ENCODE assay signal across 29 mouse cellular contexts in genomic region chr1:134517841-134518240, GRCm38 (mm10). TPM values are rescaled to one million over a fixed set of nuclear protein-coding genes. Genes with fewer than 3 reads are reported as not detected.
"Had no signal": no experiment of that assay in that cellular context is flagged by ENCODE, and none has a peak within 500 bp of the region (broad histone marks: within the 10 kb centered on the region; RNA-seq: fewer than 3 reads in every experiment).

No protein-coding gene starts in this region.

RNA-seq across cellular contexts. Expression of gene Mgat4e, which starts 31.6 kb away (rescaled TPM):
- polyA plus RNA-seq: limb, embryonic 10.5 days; limb, embryonic 11.5 days; limb, embryonic 12.5 days; limb, embryonic 13.5 days; limb, embryonic 15.5 days; liver, adult 2 months; liver, embryonic 11.5 days; liver, embryonic 13.5 days; liver, embryonic 14.5 days; liver, embryonic 15.5 days; liver, embryonic 16.5 days; liver, postnatal 0 days; lung, adult 2 months; lung, embryonic 14.5 days; lung, embryonic 15.5 days; lung, embryonic 16.5 days; lung, postnatal 0 days; macrophage; midbrain, embryonic 10.5 days; midbrain, embryonic 11.5 days; midbrain, embryonic 12.5 days; midbrain, embryonic 13.5 days; midbrain, embryonic 14.5 days; midbrain, embryonic 15.5 days; midbrain, embryonic 16.5 days; midbrain, postnatal 0 days; myocyte; neural tube, embryonic 11.5 days; neural tube, embryonic 12.5 days had no signal
